Mouse (Mus musculus): Measurements from ENCODE around the gene Olfr1036.
"Not testable (repeated sequence)": the region's sequence is repeated elsewhere in the genome, so short reads cannot be mapped to it uniquely, and the experiment has no call there.

The Olfr1036 gene

GRCm38 (mm10) chr2:86073692-86074091 is at the start of gene Olfr1036:
Gene Olfr1036 (plus strand): TSS chr2:86073992.
- in situ Hi-C loops (cut with MboI, MseI), result not testable (repeated sequence)

- in situ Hi-C loops (cut with MboI, MseI), result loop anchor here (25.0 kb wide), 1 partner anchor 908 kb away; the partner anchor contains the start of gene Aplnr
These were observed 28.2 kb upstream of the Olfr1036 start, which contains the start of gene Olfr1034 for GRCm38 (mm10) chr2:86045561-86045960. Gene Olfr1034 (plus strand): TSS chr2:86045861.

DNA sequence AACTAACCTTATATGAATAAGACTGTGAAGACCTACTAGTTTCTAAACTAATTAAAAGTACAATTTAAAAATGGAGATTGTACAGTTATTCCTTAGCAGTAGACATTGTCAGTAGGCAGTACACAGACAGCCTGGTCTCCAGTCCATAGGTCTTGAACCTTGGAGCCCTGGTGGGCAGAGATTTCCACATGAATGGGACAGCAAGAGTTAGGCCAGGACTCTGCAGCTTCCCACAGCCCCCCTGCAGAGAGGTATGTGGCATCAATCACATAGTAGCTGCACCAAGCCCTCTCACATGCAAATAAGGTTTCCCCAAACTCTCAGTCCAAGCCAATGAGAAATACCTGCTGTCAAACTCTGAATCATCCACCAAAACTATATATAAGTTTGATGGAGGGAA is 23.0 kb upstream of the Olfr1036 start:
- in situ Hi-C loops (cut with MboI, MseI), result not testable (repeated sequence)

- in situ Hi-C loops (cut with MboI, MseI), result not testable (repeated sequence)
These were observed 10.0 kb upstream of the Olfr1036 start for GRCm38 (mm10) chr2:86063766-86064165.

GRCm38 (mm10) chr2:86070189-86070588 is 3.6 kb upstream of the Olfr1036 start:
- in situ Hi-C loops (cut with MboI, MseI), result no loop called here

DNA sequence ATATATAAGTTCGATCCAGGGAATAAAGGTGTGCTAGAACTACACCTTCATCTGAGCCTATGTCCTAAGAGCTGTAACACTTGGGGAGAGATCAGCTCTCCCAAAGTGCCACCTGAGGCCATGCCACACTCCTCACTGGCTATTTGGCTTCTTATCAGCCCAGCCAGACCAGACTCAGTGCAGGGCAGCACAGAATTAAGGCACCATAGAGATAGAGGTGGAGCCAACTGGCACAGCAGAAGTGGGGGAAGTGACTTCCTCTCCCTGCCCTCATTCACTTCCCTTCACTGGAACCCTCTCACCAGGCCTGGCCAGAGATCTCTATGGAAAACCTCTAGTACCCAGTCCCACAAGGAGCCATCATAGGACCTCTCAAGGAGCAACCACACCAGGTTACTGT is 6.7 kb downstream of the Olfr1036 start:
- in situ Hi-C loops (cut with MboI, MseI), result not testable (repeated sequence)

DNA sequence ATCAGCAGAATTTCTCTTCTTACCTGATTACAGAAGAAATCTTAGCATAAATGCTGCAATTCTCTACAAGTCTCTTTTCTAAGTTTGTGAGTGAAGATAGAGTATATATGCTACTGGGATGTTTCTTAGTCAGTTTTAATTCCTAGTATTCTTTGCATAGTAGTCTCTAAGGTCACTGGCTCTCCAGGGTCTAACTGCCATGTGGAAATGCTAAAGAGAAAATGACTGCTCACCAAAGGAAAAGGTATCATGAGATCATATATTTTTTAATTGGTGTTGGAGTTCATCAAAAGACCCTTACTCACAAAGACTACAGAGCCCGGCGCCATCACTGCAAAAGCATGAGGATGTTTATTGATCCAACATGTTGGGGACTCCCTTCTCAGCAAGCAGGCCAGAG is 13.5 kb downstream of the Olfr1036 start, which contains the start of gene Olfr1037:
Gene Olfr1037 (minus strand): TSS at position 101 of the 400 bp plus-strand sequence.
- in situ Hi-C loops (cut with MboI, MseI), result no loop called here

Measured in regulatory T cell (primary cell).